Mouse (Mus musculus) cerebellum, adult 2 months (tissue): ENCODE results near the gene Macf1.

Experiments used
- CTCF ChIP-seq: fragments of 200-500 bp; IDR thresholded peaks from 2 replicates; pipeline ENCODE4 v1.5.1; 2011; ENCODE audit warnings: low read depth, mild to moderate bottlenecking, control low read depth, low read length, moderate library complexity, borderline replicate concordance; ENCODE audit not compliant: insufficient read depth
- POLR2A ChIP-seq: fragments of 200-500 bp; IDR thresholded peaks from 2 replicates; pipeline ENCODE4 v1.6.1; 2011; ENCODE audit warnings: low read length, control low read depth, borderline replicate concordance; ENCODE audit not compliant: insufficient read depth

GRCm38 (mm10) chr4:123613309-123613947 lies 70.7 kb downstream of the Macf1 start:
- TF ChIP-seq CTCF (no peak), POLR2A (no peak)
